Mouse (Mus musculus) heart, postnatal 0 days (tissue): Measurements from ENCODE around the gene Hoxc12.

Experiments
- CTCF ChIP-seq: IDR thresholded peaks from 2 replicates; pipeline ENCODE4 v1.5.1; 2016; ENCODE audit warnings: antibody characterized with exemption, control low read depth, low read depth
- EP300 ChIP-seq: IDR thresholded peaks from 2 replicates; pipeline ENCODE4 v1.6.1; 2016; ENCODE audit warnings: antibody characterized with exemption, low read depth

DNA sequence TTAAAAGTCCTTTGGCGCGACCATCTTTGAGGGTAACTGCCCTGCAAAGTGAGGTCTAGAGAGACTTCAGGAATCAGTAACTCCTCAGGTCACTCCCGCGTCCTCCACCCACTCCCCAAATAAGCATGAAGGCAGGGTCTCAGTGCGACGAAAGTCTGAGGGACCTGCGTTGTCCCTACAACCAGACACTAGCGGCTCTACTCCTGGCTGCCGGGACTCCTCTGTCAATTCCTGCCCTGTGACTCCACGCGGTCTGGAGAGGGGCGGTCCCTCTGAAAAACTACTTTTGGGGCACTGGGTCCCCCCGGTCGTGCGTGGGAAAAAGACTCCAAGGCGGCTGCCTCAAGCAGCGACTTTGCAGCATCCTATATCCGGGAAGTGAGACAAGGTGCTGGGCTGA lies 26.5 kb upstream of the Hoxc12 start:
- TF ChIP-seq CTCF, result no peak
- TF ChIP-seq EP300, result no peak
